Mouse (Mus musculus) erythroid progenitor cell, adult 5-6 weeks (primary cell): ENCODE measurements around the gene Pcdh19. TPM values are rescaled to one million over a fixed set of nuclear protein-coding genes. Genes with fewer than 3 reads are reported as not detected.

Experiments used
- total RNA-seq, 2 experiments: library from RNA; stranded (forward) in 1 of 2; stranded (reverse) in 1 of 2; fragments of 150-400 nt in 1 of 2; fragments of 186-747, 209-891 nt in 1 of 2; gene quantifications; 2 replicates each; pipeline versions ENCODE4 v1.2.3 to v1.2.4; 2015 to 2017; ENCODE audit warnings: low replicate concordance in 2 of 2

Pcdh19 gene
- total RNA-seq, 2 experiments from 2014 or later = not detected

Other genes with a start within 250 kb of the Pcdh19 start
- gene Tnmd, start 162.0 kb upstream of the Pcdh19 start, total RNA-seq (2015; ENCODE audit: low replicate concordance) = not detected in 2 replicates
- not detected in 2 replicates for gene Tnmd, start 162.0 kb upstream of the Pcdh19 start, total RNA-seq (2017; ENCODE audit: low replicate concordance)
- gene Tspan6, start 209.4 kb upstream of the Pcdh19 start, total RNA-seq (2015; ENCODE audit: low replicate concordance) = 1.7 and 3.2 TPM in 2 replicates
- gene Tspan6, start 209.4 kb upstream of the Pcdh19 start, total RNA-seq (2017; ENCODE audit: low replicate concordance) = 1.9 TPM in 1 of 2 replicates, not detected in the other
- not detected in 2 replicates for gene Srpx2, start 219.4 kb upstream of the Pcdh19 start, total RNA-seq (2015; ENCODE audit: low replicate concordance)
- not detected in 2 replicates for gene Srpx2, start 219.4 kb upstream of the Pcdh19 start, total RNA-seq (2017; ENCODE audit: low replicate concordance)